Comparison of ENCODE assay signal across 13 mouse cellular contexts in the genomic region with DNA sequence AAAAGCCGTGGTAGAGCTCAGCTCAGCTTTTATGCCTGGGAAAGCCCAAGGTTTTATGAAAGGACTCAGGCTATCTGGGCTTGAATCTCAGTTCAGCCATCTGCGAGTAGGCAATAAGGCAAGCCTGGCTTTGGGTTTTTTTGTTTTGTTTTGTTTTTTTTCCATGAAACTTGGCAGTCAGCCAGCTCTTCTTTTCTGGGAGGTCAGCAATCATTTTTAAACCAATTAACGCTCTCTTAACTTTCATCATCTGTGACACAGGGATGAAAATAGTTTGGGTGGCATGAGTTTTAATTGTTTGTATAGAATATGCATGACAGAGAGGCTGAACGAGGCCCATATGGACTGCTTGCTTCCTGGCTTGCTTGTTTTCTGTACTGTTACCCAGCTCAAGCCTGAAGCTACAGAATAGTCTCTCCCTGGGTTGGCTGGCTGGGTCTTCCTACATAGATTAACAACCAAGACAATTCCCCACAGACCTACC. TPM values are rescaled to one million over a fixed set of nuclear protein-coding genes. Genes with fewer than 3 reads are reported as not detected.
DNase-seq lines count a peak whose midpoint lies in the region; ATAC-seq and TF ChIP-seq lines count a peak whose summit lies in the region.
"Had no signal": no experiment of that assay in that cellular context is flagged by ENCODE, and none has a peak within 500 bp of the region (broad histone marks: within the 10 kb centered on the region; RNA-seq: fewer than 3 reads in every experiment).

No protein-coding gene starts in this region.

- 17% methylated on average over 4 of the region's 4 CpGs for WGBS in forebrain, embryonic 15.5 days
- WGBS in forebrain, embryonic 11.5 days = 60% methylated on average over 4 of the region's 4 CpGs
- 44% methylated on average over 4 of the region's 4 CpGs for WGBS in lung, embryonic 15.5 days
- 35% methylated on average over 4 of the region's 4 CpGs for WGBS in lung, postnatal 0 days
- 44% methylated on average over 4 of the region's 4 CpGs for WGBS in embryonic facial prominence, embryonic 14.5 days

- H3K4me2 ChIP-seq in forebrain, embryonic 15.5 days (replicated peaks) = no peak overlapping the region
- H3K4me2 ChIP-seq in forebrain, embryonic 11.5 days (ENCODE audit: low read depth, low read length, severe bottlenecking) = no peak overlapping the region
- H3K4me2 ChIP-seq in lung, embryonic 15.5 days = no peak overlapping the region
- H3K4me2 ChIP-seq in lung, postnatal 0 days (replicated peaks; ENCODE audit: low read depth, low read length) = no peak overlapping the region
- H3K4me2 ChIP-seq in embryonic facial prominence, embryonic 14.5 days (ENCODE audit: low read depth, low read length) = no peak overlapping the region
- H3K4me2 ChIP-seq: heart, embryonic 15.5 days had no signal

- no peak overlapping the region for H3K9ac ChIP-seq in forebrain, embryonic 15.5 days (replicated peaks)
- no peak overlapping the region for H3K9ac ChIP-seq in forebrain, embryonic 11.5 days (ENCODE audit: low read length)
- H3K9ac ChIP-seq in lung, embryonic 15.5 days = no peak overlapping the region
- H3K9ac ChIP-seq in lung, postnatal 0 days (replicated peaks; ENCODE audit: low read depth) = no peak overlapping the region
- H3K9ac ChIP-seq in embryonic facial prominence, embryonic 14.5 days (ENCODE audit: low read depth, low read length) = no peak overlapping the region
- H3K9ac ChIP-seq: heart, embryonic 15.5 days; liver, postnatal 0 days had no signal

- DNase-seq in forebrain, embryonic 11.5 days (ENCODE audit: low spot score) = no peak
- DNase-seq in lung, postnatal 0 days (ENCODE audit: low spot score) = no peak
- peak; percentile 89 for DNase-seq in MN1 (ENCODE audit: low spot score)
- DNase-seq in embryonic facial prominence, embryonic 14.5 days (ENCODE audit: low spot score) = peak; percentile 53
- no peak for DNase-seq in frontal cortex, adult 2 months (ENCODE audit: extremely low spot score in 1 of 2, low spot score in 1 of 2)
- no peak for DNase-seq in frontal cortex, postnatal 25 days (ENCODE audit: low spot score in 2 of 2)
- DNase-seq: liver, postnatal 0 days; thymus, adult 2 months had no signal

- H3K9me3 ChIP-seq in forebrain, embryonic 15.5 days = 0 out of 2 replicates have a peak, but pooled peaks cover 4% of the 10 kb centered on the region
- H3K9me3 ChIP-seq in forebrain, embryonic 11.5 days (ENCODE audit: control insufficient read depth, low read length) = no peaks in the 10 kb centered on the region; the same call in 1 of the 2 replicates
- no peaks in the 10 kb centered on the region; the same call in 1 of the 2 replicates for H3K9me3 ChIP-seq in lung, embryonic 15.5 days
- H3K9me3 ChIP-seq in lung, postnatal 0 days (ENCODE audit: low read length) = no peaks in the 10 kb centered on the region
- 0 out of 2 replicates have a peak, but pooled peaks cover 4% of the 10 kb centered on the region for H3K9me3 ChIP-seq in embryonic facial prominence, embryonic 14.5 days (ENCODE audit: control insufficient read depth, low read length)
- H3K9me3 ChIP-seq: heart, embryonic 15.5 days had no signal

- no peaks in the 10 kb centered on the region for H3K36me3 ChIP-seq in forebrain, embryonic 15.5 days
- no peaks in the 10 kb centered on the region for H3K36me3 ChIP-seq in forebrain, embryonic 11.5 days (ENCODE audit: control insufficient read depth, insufficient read depth, low read length)
- H3K36me3 ChIP-seq in lung, embryonic 15.5 days = no peaks in the 10 kb centered on the region
- H3K36me3 ChIP-seq in lung, postnatal 0 days (ENCODE audit: insufficient read depth, low read length) = no peaks in the 10 kb centered on the region
- no peaks in the 10 kb centered on the region for H3K36me3 ChIP-seq in embryonic facial prominence, embryonic 14.5 days (ENCODE audit: control insufficient read depth, insufficient read depth, low read length)
- H3K36me3 ChIP-seq: heart, embryonic 15.5 days had no signal

- no peak for TF ChIP-seq CTCF in lung, postnatal 0 days (IDR thresholded peaks at IDR 0.05)

- H3K4me1 ChIP-seq in forebrain, embryonic 15.5 days = peaks cover 20% of the 10 kb centered on the region
- 0 out of 2 replicates have a peak, but pooled peaks cover 2% of the 10 kb centered on the region for H3K4me1 ChIP-seq in forebrain, embryonic 11.5 days (replicated peaks; ENCODE audit: control insufficient read depth, insufficient read depth, low read length)
- peaks cover 4% of the 10 kb centered on the region; the same call in 1 of the 2 replicates for H3K4me1 ChIP-seq in lung, embryonic 15.5 days
- H3K4me1 ChIP-seq in lung, postnatal 0 days (ENCODE audit: insufficient read depth, low read depth, low read length) = no peaks in the 10 kb centered on the region
- no peaks in the 10 kb centered on the region; the same call in 1 of the 2 replicates for H3K4me1 ChIP-seq in embryonic facial prominence, embryonic 14.5 days (ENCODE audit: control insufficient read depth, insufficient read depth, low read length)
- H3K4me1 ChIP-seq: heart, embryonic 15.5 days had no signal

- H3K4me3 ChIP-seq in forebrain, embryonic 15.5 days = no peak overlapping the region
- no peak overlapping the region for H3K4me3 ChIP-seq in forebrain, embryonic 11.5 days (ENCODE audit: low read depth, low read length)
- H3K4me3 ChIP-seq in lung, embryonic 15.5 days = no peak overlapping the region
- no peak overlapping the region for H3K4me3 ChIP-seq in lung, postnatal 0 days (ENCODE audit: low read depth, low read length)
- H3K4me3 ChIP-seq in embryonic facial prominence, embryonic 14.5 days (ENCODE audit: low read depth, low read length) = no peak overlapping the region
- H3K4me3 ChIP-seq: heart, embryonic 15.5 days had no signal

- H3K27me3 ChIP-seq in forebrain, embryonic 15.5 days = no peaks in the 10 kb centered on the region
- no peaks in the 10 kb centered on the region for H3K27me3 ChIP-seq in forebrain, embryonic 11.5 days (ENCODE audit: control insufficient read depth, insufficient read depth, low read length)
- no peaks in the 10 kb centered on the region for H3K27me3 ChIP-seq in lung, embryonic 15.5 days
- H3K27me3 ChIP-seq in lung, postnatal 0 days (replicated peaks; ENCODE audit: insufficient read depth, low read length) = no peaks in the 10 kb centered on the region
- no peaks in the 10 kb centered on the region for H3K27me3 ChIP-seq in embryonic facial prominence, embryonic 14.5 days (replicated peaks; ENCODE audit: control insufficient read depth, insufficient read depth, low read length)
- H3K27me3 ChIP-seq: heart, embryonic 15.5 days had no signal

- ATAC-seq in forebrain, embryonic 15.5 days (replicated peaks) = peak; percentile 82
- ATAC-seq in forebrain, embryonic 11.5 days (replicated peaks; ENCODE audit: low FRiP score) = no peak
- peak; percentile 40; the same call in 1 of the 2 replicates for ATAC-seq in lung, embryonic 15.5 days (ENCODE audit: borderline replicate concordance, extremely low read depth, low FRiP score, low TSS enrichment)
- ATAC-seq in lung, postnatal 0 days = no peak
- no peak for ATAC-seq in embryonic facial prominence, embryonic 14.5 days (ENCODE audit: low read depth)
- ATAC-seq: liver, postnatal 0 days had no signal

- no peak for TF ChIP-seq EP300 in lung, postnatal 0 days (IDR thresholded peaks at IDR 0.05)

- peak overlapping the region; percentile 74 for H3K27ac ChIP-seq in forebrain, embryonic 15.5 days (replicated peaks)
- H3K27ac ChIP-seq in forebrain, embryonic 11.5 days (ENCODE audit: low read depth, low read length) = no peak overlapping the region
- no peak overlapping the region for H3K27ac ChIP-seq in lung, embryonic 15.5 days
- H3K27ac ChIP-seq in lung, postnatal 0 days (ENCODE audit: low read length) = no peak overlapping the region
- no peak overlapping the region; the same call in 1 of the 2 replicates for H3K27ac ChIP-seq in embryonic facial prominence, embryonic 14.5 days (replicated peaks; ENCODE audit: low read depth, low read length)
- H3K27ac ChIP-seq: heart, embryonic 15.5 days had no signal

RNA-seq across cellular contexts. Expression of a gene that starts 33.4 kb away (rescaled TPM):
- polyA plus RNA-seq in forebrain, embryonic 15.5 days (2015; fragmentation: Nextera tagmentation; extraction: Ambion mirVana) = 1.1 and 1.2 TPM in 2 replicates
- not detected in 2 replicates for polyA plus RNA-seq in forebrain, embryonic 11.5 days (2014; fragmentation: Nextera tagmentation; extraction: Ambion mirVana)
- polyA plus RNA-seq in lung, embryonic 15.5 days (2015; fragmentation: Nextera tagmentation; extraction: Ambion mirVana) = 1.1 and 2.0 TPM in 2 replicates
- polyA plus RNA-seq in lung, postnatal 0 days (2015; fragmentation: Nextera tagmentation; extraction: Ambion mirVana) = 0.62 and 0.96 TPM in 2 replicates
- polyA plus RNA-seq in embryonic facial prominence, embryonic 14.5 days (2014; fragmentation: Nextera tagmentation; extraction: Ambion mirVana) = 20.2 and 29.3 TPM in 2 replicates
- 7.3 and 8.5 TPM in 2 replicates for polyA plus RNA-seq in frontal cortex, adult 2 months (2012; rRNA removed)
- polyA plus RNA-seq: C2C12; intestine, embryonic 14.5 days; liver, postnatal 0 days had no signal

Comparison
In these comparisons a context has a peak if more than half of its experiments do, and no peak if none do; other contexts are left out.
1. ATAC-seq: peak in forebrain, embryonic 15.5 days (single experiment) and lung, embryonic 15.5 days (single experiment); none in forebrain, embryonic 11.5 days (single experiment), lung, postnatal 0 days (single experiment) and embryonic facial prominence, embryonic 14.5 days (single experiment).
2. DNase-seq: peak in MN1 (single experiment) and embryonic facial prominence, embryonic 14.5 days (single experiment); none in forebrain, embryonic 11.5 days (single experiment), lung, postnatal 0 days (single experiment), frontal cortex, adult 2 months (0 of 2) and frontal cortex, postnatal 25 days (0 of 2).